Mouse (Mus musculus) cerebral cortex, adult 2 months (tissue): ENCODE measurements around the gene Ubtf.

Experiments
- WGBS: fragments of 180-500 bp; shearing (Covaris S2); methylation state at CpG from one replicate; pipeline ENCODE4 v1.1.7; 2018; 5-methylcytosine and 5-hydroxymethylcytosine counted together

Gene Ubtf

GRCm38 (mm10) chr11:102319410-102319792 lies at the start of gene Ubtf:
Gene Ubtf (minus strand): TSS chr11:102319742.
- WGBS = under 1% methylated on average over 25 of the region's 25 CpGs

- WGBS = 97% methylated on average over 4 of the region's 4 CpGs
Observed at GRCm38 (mm10) chr11:102369263-102369662, 49.7 kb upstream of the Ubtf start.

GRCm38 (mm10) chr11:102368347-102368746 lies 48.8 kb upstream of the Ubtf start:
- 88% methylated on average over 5 of the region's 5 CpGs for WGBS

GRCm38 (mm10) chr11:102367504-102368280 lies 48.1 kb upstream of the Ubtf start:
- WGBS = 83% methylated on average over 9 of the region's 9 CpGs

- 89% methylated on average over 8 of the region's 8 CpGs for WGBS
Observed at GRCm38 (mm10) chr11:102366103-102366502, 46.6 kb upstream of the Ubtf start, which contains the start of gene Slc4a1. Gene Slc4a1 (minus strand): TSS chr11:102366203.

GRCm38 (mm10) chr11:102365699-102366098 lies 46.2 kb upstream of the Ubtf start:
- WGBS = 60% methylated on average over 4 of the region's 4 CpGs

GRCm38 (mm10) chr11:102364570-102365371 lies 45.2 kb upstream of the Ubtf start:
- WGBS = 78% methylated on average over 14 of the region's 14 CpGs

- WGBS = 80% methylated on average over 2 of the region's 2 CpGs
Observed at GRCm38 (mm10) chr11:102363623-102364022, 44.1 kb upstream of the Ubtf start.

- WGBS = 94% methylated on average over 8 of the region's 8 CpGs
Observed at GRCm38 (mm10) chr11:102361776-102362495, 42.4 kb upstream of the Ubtf start.

GRCm38 (mm10) chr11:102358365-102358764 lies 38.8 kb upstream of the Ubtf start:
- 85% methylated on average over 10 of the region's 10 CpGs for WGBS

- WGBS = 64% methylated on average over 31 of the region's 31 CpGs
Observed at GRCm38 (mm10) chr11:102356636-102357350, 37.3 kb upstream of the Ubtf start.

GRCm38 (mm10) chr11:102356190-102356589 lies 36.6 kb upstream of the Ubtf start:
- 89% methylated on average over 12 of the region's 12 CpGs for WGBS

GRCm38 (mm10) chr11:102355501-102355900 lies 36.0 kb upstream of the Ubtf start:
- 85% methylated on average over 3 of the region's 3 CpGs for WGBS

- WGBS = 56% methylated on average over 8 of the region's 8 CpGs
Observed at GRCm38 (mm10) chr11:102353021-102353431, 33.5 kb upstream of the Ubtf start.

- WGBS = 60% methylated on average over 5 of the region's 5 CpGs
Observed at GRCm38 (mm10) chr11:102352378-102352777, 32.8 kb upstream of the Ubtf start.

GRCm38 (mm10) chr11:102350981-102351523 lies 31.5 kb upstream of the Ubtf start:
- WGBS = 95% methylated on average over 17 of the region's 17 CpGs

GRCm38 (mm10) chr11:102350416-102350815 lies 30.9 kb upstream of the Ubtf start:
- 94% methylated on average over 4 of the region's 4 CpGs for WGBS

- 94% methylated on average over 3 of the region's 3 CpGs for WGBS
Observed at GRCm38 (mm10) chr11:102349189-102349954, 29.8 kb upstream of the Ubtf start.

- 64% methylated on average over 11 of the region's 11 CpGs for WGBS
Observed at GRCm38 (mm10) chr11:102348771-102349170, 29.2 kb upstream of the Ubtf start.

GRCm38 (mm10) chr11:102348101-102348585 lies 28.6 kb upstream of the Ubtf start:
- WGBS = 92% methylated on average over 7 of the region's 7 CpGs
